Mouse (Mus musculus): ENCODE measurements at regions not wholly inside any gene's neighbourhood (a gene's known extent, or its start where the extent isn't known, plus 50 kb on each side); places are given as distances from the start of the nearest gene placed in this dataset.
"Not testable (repeated sequence)": the region's sequence is repeated elsewhere in the genome, so short reads cannot be mapped to it uniquely, and the experiment has no call there.

DNA sequence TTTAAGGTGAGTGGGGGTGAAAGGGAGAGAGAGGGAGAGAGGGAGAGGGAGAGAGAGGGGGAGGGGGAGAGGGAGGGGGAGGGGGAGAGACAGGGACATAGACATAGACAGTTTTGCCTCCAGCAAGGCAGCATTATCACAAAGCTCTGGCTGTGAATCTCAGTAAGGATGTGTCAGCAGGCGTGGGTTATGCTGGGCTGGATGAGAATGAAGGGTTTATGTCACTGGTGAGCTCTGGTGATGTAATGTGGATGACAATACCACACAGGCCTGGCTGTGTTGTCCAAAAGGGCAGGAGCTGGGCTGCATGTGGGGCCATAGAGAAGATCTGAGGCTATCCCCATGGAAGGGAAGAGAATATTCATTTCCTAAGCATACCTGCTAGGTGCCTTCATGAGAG, 282.0 kb downstream of the 4933412E24Rik start:
- DNase-seq (ENCODE audit: inconsistent age in 2 of 2, low spot score in 1 of 2), result no peak

GRCm38 (mm10) chr15:59733932-59734331, 282.5 kb downstream of the 4933412E24Rik start:
- no peak for DNase-seq (ENCODE audit: inconsistent age in 2 of 2, low spot score in 1 of 2)

DNA sequence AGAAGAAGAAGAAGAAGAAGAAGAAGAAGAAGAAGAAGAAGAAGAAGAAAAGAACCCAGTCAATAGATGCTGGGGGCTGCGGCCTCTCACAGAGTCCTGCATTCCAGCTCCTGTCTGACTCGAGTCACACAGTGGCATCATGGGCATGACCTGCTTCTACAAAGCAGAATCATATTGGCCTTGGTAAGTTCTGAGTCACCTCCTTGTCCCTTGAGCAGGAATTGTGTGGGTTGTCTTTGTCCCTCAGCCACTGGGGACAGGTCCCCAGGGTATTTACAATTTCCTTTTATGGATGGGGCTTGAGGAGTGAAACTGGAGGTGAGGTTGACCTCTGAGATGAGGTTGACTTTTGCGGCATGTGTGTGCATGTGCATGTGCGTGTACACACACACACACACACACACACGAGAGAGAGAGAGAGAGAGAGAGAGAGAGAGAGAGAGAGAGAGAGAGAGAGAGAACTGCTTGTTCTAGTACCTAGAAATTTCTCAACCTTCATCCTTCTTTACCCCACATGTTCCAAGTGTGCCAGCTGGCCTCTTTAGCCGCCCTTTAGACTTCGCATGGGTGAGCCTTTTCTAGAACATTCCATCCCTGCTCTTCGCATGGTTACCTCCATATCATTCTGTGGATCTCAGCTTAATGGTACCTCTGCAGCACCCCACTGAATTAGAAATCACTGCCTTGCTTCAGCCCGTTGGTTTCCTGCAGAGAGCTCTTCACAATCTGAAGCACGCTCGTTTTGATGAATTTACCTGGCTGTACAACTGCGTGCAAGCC, 283.2 kb downstream of the 4933412E24Rik start:
- DNase-seq (ENCODE audit: inconsistent age in 2 of 2, low spot score in 1 of 2), result peak in 1 of 2 experiments; percentile 75

DNA sequence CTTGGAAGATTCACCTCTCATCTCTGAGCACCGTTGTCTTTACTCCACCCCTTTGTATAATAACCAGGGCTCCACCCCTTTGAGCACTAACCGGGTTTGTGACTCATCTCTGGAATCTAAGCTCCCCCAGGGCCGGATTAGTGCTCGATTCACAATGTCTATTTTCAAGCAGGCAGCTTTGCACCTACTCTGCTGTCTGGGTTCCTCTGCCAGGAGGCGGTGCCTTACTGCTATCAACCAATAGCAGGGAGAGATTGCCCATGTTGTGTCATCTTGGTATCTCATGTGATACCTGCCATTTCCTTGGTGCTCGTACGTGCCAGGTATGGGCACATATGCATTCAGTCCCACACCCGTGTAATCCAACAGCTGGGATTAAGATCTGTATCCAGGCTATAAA, 285.3 kb downstream of the 4933412E24Rik start:
- no peak for DNase-seq (ENCODE audit: inconsistent age in 2 of 2, low spot score in 1 of 2)

DNA sequence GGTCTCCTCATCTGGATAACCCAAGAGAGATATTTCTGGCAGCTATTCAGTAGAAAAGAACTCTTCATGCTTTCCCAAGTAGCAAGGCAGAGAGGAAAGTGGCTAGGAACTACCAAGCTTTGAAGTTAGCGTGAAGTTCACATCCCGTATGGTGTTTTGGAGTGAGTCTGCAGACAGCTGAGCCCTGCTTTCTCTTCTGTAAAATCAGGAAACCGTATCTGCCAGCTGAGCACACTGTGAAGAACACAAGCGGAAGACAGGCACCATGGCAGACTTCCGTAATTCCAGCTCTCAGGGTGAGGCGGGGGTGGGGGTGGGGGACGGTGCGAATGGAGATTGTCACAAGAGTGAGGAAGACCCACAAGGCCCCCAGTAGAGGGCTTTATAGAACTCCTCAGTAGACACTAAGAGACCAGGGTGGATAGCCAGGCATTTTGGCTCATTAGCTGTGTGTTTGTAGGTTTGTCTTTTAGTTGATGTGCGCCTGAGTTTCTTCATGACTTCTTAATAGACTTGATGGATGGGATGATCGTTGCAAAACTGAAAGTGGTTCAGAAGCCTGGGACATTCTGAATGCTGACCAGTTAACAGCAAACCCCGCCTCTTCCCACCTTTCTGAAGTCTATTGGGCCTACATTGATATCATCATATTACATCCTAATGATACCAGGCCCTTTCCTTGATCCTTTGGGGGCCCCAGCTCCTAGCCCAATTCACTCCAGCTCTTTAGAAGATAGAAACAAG, 287.4 kb downstream of the 4933412E24Rik start:
- peak in 1 of 2 experiments; percentile 62 for DNase-seq (ENCODE audit: inconsistent age in 2 of 2, low spot score in 1 of 2)

- peak; percentile 93 to 95 for DNase-seq (ENCODE audit: inconsistent age in 2 of 2, low spot score in 1 of 2)
Observed at GRCm38 (mm10) chr15:59728131-59728601, 288.2 kb downstream of the 4933412E24Rik start.

GRCm38 (mm10) chr15:59725881-59726280, 290.5 kb downstream of the 4933412E24Rik start:
- DNase-seq (ENCODE audit: inconsistent age in 2 of 2, low spot score in 1 of 2), result no peak

DNA sequence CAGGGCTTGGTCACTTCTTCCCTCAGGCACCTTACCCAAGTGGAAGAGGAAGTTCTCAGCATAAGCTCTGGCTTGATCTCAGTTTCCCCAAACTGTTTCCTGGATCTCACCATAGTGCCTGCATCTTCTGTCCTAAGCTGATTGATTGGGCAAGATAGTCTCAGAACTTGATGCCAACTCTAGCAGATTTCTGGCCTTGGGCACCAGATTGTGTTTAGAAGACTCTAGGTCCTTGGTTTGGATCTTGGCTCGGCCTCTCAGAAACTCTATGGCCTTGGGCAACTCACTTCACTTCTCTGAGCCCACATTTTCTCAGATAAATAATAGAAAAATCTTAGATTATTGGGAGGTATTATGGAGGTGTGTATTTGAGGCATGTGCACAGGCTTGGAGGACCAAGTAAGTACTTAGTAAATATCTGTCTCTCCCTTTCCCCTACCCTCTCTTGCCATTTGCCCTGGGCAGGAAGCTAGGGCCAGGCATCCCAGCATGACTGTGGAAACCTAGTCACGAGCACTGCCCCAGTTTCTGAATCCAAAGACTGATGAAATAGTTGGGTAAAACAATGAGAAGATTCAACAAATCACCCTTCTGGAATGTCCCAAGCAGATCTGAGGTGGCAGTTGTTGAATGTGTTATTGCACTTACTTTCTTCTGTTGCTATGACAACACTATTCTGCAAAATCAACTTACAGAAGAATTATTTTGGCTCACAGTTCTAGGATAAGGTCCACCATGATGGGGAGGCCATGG, 293.6 kb downstream of the 4933412E24Rik start:
- DNase-seq (ENCODE audit: inconsistent age in 2 of 2, low spot score in 1 of 2), result peak in 1 of 2 experiments; percentile 75

DNA sequence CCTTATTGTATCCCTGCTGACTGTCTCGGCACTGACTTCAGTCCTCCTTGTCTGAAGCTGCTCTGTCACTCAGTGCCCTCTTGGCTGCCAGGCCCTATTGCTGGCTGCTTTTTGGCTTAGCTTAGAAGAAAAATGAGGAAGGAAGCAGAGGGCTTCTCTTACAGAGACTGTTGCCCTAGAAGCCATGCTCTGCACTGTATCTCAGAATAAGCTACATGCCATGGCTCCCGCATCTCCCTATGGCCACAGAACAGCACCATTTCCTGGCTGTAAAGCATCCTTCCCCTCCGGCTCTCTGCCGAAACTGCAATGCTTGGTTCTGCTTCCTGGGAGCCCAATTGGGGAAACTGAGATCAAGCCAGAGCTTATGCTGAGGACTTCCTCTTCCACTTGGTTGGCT, 295.0 kb downstream of the 4933412E24Rik start:
- DNase-seq (ENCODE audit: inconsistent age in 2 of 2, low spot score in 1 of 2), result no peak

DNA sequence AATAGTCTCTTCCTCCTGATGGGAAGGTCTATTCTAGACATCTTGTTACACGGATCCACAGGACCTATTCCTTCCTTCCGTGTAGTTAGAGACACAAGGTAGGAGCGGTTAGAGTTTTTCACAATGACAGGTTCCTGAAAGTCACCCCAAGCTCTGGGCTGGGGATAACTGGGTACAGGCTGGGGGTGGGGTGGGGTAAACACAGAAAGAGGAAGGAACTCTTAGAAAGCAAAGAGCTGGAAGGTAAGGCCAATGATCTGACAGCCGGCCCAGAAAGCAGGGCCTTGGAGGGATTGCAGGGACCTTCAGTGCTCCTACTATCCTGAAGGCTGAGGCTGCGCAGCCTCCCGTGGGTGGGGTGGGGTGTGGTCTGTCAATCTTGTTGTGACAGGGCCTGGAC, 295.4 kb downstream of the 4933412E24Rik start:
- DNase-seq (ENCODE audit: inconsistent age in 2 of 2, low spot score in 1 of 2), result no peak

- DNase-seq (ENCODE audit: inconsistent age in 2 of 2, low spot score in 1 of 2), result no peak
Observed at GRCm38 (mm10) chr15:59720149-59720548, 296.3 kb downstream of the 4933412E24Rik start.

DNA sequence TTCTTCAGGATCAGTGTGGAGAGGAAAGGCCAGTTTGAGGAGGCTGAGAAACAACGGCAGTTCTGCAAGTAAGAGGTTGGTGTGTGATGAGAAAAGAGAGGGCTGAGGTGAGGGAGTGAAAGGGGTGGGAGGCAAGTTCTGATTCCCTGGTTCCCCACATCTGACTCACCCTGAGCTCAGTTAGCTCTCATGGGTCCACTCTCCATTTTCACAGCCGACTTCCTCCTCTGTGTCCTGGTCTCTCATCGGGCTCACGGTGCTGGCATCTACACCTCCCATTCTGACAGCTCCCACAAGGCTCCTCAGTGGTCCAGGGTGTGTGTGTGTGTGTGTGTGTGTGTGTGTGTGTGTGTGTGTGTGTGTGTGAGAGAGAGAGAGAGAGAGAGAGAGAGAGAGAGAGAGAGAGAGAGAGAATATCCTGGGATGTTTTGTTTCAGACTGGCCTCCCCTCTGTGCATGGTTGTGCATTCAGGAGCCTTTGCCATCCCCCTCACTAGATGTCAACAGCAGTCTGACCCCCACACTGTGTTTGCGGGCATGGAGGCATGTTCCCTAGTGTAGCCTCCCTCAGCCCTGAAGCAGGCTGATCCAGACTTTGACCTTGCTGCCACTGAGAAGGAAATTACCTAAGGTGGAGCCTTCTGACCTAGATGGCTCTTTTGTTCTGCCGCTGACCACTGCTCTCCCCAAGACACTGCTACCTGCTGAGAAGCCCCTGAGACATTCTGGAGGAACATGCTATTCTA, 296.9 kb downstream of the 4933412E24Rik start:
- DNase-seq (ENCODE audit: inconsistent age in 2 of 2, low spot score in 1 of 2), result not testable (repeated sequence)

DNA sequence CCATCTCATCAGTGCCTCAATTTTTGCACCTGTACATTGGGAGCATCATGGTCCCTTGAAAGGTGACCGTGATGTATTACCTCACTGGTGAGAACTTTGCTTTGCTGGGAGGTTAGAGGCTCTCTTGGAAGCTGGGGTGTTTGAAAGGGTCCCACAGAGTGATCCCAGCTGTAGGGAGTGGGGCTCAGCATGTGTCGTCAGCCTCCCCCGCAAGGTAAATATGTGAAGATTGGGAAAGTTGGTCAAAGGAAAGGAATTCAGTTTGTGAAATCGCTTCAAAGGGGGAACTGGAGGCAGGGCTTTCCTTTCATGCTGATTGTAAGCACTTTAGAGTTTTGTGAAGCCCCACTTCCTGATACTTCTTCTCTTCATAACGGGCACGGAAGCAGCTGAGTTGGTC, 299.5 kb downstream of the 4933412E24Rik start:
- no peak for DNase-seq (ENCODE audit: inconsistent age in 2 of 2, low spot score in 1 of 2)

- no peak for DNase-seq (ENCODE audit: inconsistent age in 2 of 2, low spot score in 1 of 2)
Observed at GRCm38 (mm10) chr15:59715951-59716350, 300.5 kb downstream of the 4933412E24Rik start.

DNA sequence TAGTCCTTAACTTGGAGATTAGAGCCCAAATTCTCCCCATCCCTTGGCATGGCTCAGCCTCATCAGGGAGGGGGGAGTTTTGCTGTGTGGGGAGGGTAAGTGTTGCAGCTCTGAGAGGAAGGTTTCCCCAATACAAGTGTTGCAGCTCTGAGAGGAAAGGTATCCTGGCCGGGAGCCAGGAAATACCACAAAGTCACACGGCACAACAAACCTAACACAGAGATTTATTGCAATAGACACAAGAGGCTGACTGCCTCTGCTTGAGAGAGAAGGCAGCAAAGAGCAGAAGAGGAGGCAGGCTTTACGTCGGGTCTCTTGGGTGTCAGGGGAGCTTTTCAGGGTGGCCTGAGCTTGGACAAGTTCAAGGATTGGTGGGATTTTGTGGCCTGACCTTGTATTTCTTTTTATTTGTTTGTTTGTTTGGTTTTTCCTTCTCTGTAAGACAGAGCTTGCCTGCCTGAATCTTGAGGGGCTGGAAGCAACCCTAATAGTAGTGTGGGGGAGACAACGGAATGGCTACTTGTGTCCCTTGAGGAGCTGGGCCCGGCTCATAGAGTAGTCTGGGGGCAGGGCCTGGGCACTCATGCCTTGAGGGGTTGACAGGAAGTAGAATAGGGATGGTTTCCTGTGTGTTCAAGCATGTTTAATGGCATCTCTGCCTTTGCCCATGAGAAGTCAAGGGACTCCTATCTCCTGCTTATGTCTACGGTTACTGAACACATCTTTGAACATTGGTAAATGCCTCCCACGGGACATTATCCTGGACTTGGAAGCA, 302.3 kb downstream of the 4933412E24Rik start:
- no peak for DNase-seq (ENCODE audit: inconsistent age in 2 of 2, low spot score in 1 of 2)

- DNase-seq (ENCODE audit: inconsistent age in 2 of 2, low spot score in 1 of 2), result peak in 1 of 2 experiments; percentile 73
Observed at GRCm38 (mm10) chr15:59712077-59712752, 304.2 kb downstream of the 4933412E24Rik start.

DNA sequence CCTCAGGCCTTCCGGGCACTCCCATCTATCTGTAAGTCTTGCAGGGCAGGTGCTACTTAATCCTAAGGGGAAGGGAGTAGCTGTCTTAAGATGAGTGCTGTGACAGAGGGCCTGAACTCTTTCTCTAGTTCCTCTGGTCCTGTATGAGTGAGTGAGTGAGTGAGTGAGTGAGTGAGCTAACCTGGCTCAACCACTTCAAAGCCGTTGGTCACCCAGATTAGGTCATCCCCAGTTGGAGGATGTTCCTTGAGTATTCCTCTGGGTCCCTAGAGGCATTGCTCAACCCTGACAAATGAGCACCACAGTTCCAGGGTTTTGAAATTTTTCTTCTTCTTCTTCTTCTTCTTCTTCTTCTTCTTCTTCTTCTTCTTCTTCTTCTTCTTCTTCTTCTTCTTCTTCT, 306.5 kb downstream of the 4933412E24Rik start:
- no peak for DNase-seq (ENCODE audit: inconsistent age in 2 of 2, low spot score in 1 of 2)

- peak in 1 of 2 experiments; percentile 70 for DNase-seq (ENCODE audit: inconsistent age in 2 of 2, low spot score in 1 of 2)
Observed at GRCm38 (mm10) chr15:59708402-59708801, 308.0 kb downstream of the 4933412E24Rik start.

DNA sequence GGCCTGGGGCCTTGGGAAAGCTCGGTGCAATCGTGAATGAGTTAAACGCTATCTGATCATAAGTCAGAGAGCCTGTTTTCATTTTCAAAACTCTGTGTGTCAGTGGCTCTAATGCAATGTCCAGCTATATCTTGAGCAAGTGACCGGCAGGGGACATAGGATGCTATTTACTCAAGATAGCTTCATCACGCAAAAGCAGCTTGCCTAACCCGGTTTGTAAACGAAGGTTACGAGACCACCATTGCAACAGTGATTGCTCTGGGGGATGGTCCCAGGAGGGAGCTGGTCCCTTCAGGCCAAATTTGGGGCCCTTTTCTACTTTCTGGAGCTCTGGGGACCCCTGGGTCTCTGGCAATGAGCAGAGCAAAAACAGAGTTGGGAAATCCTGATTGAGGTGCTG, 309.3 kb downstream of the 4933412E24Rik start:
- DNase-seq (ENCODE audit: inconsistent age in 2 of 2, low spot score in 1 of 2), result peak in 1 of 2 experiments; percentile 44
